In the genomic region with DNA sequence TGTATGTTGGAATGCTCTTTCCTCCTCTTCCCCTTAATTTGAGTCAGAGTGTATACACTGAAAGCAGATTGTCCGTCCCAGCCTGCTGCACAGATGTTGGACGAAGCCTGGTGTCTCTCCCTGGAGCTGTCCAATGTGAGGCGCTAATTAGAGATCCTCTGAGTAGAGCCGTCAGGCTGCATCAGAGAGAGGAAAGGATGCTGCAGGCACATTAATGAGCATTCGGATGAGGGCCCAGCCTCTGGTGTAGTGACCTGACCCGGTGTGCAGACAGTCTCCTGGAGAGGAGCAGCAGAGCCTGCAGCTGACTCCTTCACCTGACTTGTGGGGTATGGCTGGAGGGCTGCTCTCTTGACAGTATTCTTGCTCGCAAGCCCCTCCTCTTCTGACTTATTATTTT, we compare ENCODE assay signal across 19 mouse cellular contexts.
DNase-seq lines count a peak whose midpoint lies in the region; ATAC-seq and TF ChIP-seq lines count a peak whose summit lies in the region.
"Had no signal": no experiment of that assay in that cellular context is flagged by ENCODE, and none has a peak within 500 bp of the region (broad histone marks: within the 10 kb centered on the region; RNA-seq: fewer than 3 reads in every experiment).

No protein-coding gene starts in this region.

- DNase-seq in testis, postnatal 10 days (ENCODE audit: low spot score) = peak; percentile 32
- no peak for DNase-seq in testis, postnatal 14 days (ENCODE audit: low spot score)
- DNase-seq in midbrain, embryonic 14.5 days = peak; percentile 44
- DNase-seq in liver = no peak
- DNase-seq: adrenal gland, postnatal 10 days; B cell, adult 2 months; cerebellum, adult 8-10 months; gastrocnemius, postnatal 10 days; kidney, postnatal 10 days had no signal

- H3K9ac ChIP-seq in forebrain, embryonic 13.5 days = no peak overlapping the region
- no peak overlapping the region for H3K9ac ChIP-seq in forebrain, embryonic 15.5 days (replicated peaks)
- no peak overlapping the region for H3K9ac ChIP-seq in midbrain, embryonic 14.5 days (replicated peaks; ENCODE audit: low read length)
- no peak overlapping the region for H3K9ac ChIP-seq in intestine, postnatal 0 days (ENCODE audit: low read depth, low read length)
- H3K9ac ChIP-seq: embryonic facial prominence, embryonic 15.5 days; limb, embryonic 12.5 days; liver, embryonic 14.5 days; neural tube, embryonic 13.5 days had no signal

- peaks cover 7% of the 10 kb centered on the region for H3K4me1 ChIP-seq in forebrain, embryonic 13.5 days
- no peaks in the 10 kb centered on the region for H3K4me1 ChIP-seq in forebrain, embryonic 15.5 days
- H3K4me1 ChIP-seq in midbrain, embryonic 14.5 days (ENCODE audit: control insufficient read depth, insufficient read depth, low read length) = peaks cover 6% of the 10 kb centered on the region; the same call in 1 of the 2 replicates
- H3K4me1 ChIP-seq in intestine, postnatal 0 days (replicated peaks; ENCODE audit: control insufficient read depth, insufficient read depth, low read length) = no peaks in the 10 kb centered on the region
- H3K4me1 ChIP-seq: embryonic facial prominence, embryonic 15.5 days; heart, embryonic 10.5 days; limb, embryonic 12.5 days; neural tube, embryonic 13.5 days had no signal

- WGBS in forebrain, embryonic 13.5 days = 50% methylated on average over 7 of the region's 7 CpGs
- WGBS in forebrain, embryonic 15.5 days = 43% methylated on average over 7 of the region's 7 CpGs
- WGBS in midbrain, embryonic 14.5 days = 42% methylated on average over 7 of the region's 7 CpGs
- 65% methylated on average over 7 of the region's 7 CpGs for WGBS in intestine, postnatal 0 days

- no peak for TF ChIP-seq CTCF in intestine, postnatal 0 days (IDR thresholded peaks at IDR 0.05; ENCODE audit: low read depth)

- H3K27me3 ChIP-seq in forebrain, embryonic 13.5 days = no peaks in the 10 kb centered on the region
- no peaks in the 10 kb centered on the region for H3K27me3 ChIP-seq in forebrain, embryonic 15.5 days
- H3K27me3 ChIP-seq in midbrain, embryonic 14.5 days (ENCODE audit: control insufficient read depth, insufficient read depth, low read length) = no peaks in the 10 kb centered on the region
- no peaks in the 10 kb centered on the region for H3K27me3 ChIP-seq in intestine, postnatal 0 days (replicated peaks; ENCODE audit: control insufficient read depth, insufficient read depth, low read length)
- H3K27me3 ChIP-seq: embryonic facial prominence, embryonic 15.5 days; limb, embryonic 12.5 days; neural tube, embryonic 13.5 days had no signal

- peak; percentile 58; the same call in 1 of the 2 replicates for ATAC-seq in forebrain, embryonic 13.5 days
- ATAC-seq in forebrain, embryonic 15.5 days (replicated peaks) = no peak
- peak; percentile 40; the same call in 1 of the 2 replicates for ATAC-seq in midbrain, embryonic 14.5 days (ENCODE audit: low FRiP score, low TSS enrichment)
- ATAC-seq in intestine, postnatal 0 days = no peak
- ATAC-seq: intestine, embryonic 16.5 days had no signal

- H3K27ac ChIP-seq in forebrain, embryonic 13.5 days = no peak overlapping the region
- H3K27ac ChIP-seq in forebrain, embryonic 15.5 days (replicated peaks) = no peak overlapping the region
- H3K27ac ChIP-seq in midbrain, embryonic 14.5 days (replicated peaks; ENCODE audit: low read depth, low read length) = peak overlapping the region; percentile 64
- no peak overlapping the region for H3K27ac ChIP-seq in intestine, postnatal 0 days (ENCODE audit: low read depth, low read length)
- H3K27ac ChIP-seq: embryonic facial prominence, embryonic 15.5 days; heart, embryonic 10.5 days; limb, embryonic 12.5 days; liver, embryonic 14.5 days; neural tube, embryonic 13.5 days; stomach, postnatal 0 days had no signal

- H3K4me2 ChIP-seq in forebrain, embryonic 13.5 days = no peak overlapping the region
- no peak overlapping the region for H3K4me2 ChIP-seq in forebrain, embryonic 15.5 days (replicated peaks)
- no peak overlapping the region for H3K4me2 ChIP-seq in midbrain, embryonic 14.5 days (ENCODE audit: low read length)
- H3K4me2 ChIP-seq in intestine, postnatal 0 days (replicated peaks; ENCODE audit: low read depth) = no peak overlapping the region
- H3K4me2 ChIP-seq: embryonic facial prominence, embryonic 15.5 days; limb, embryonic 12.5 days; neural tube, embryonic 13.5 days had no signal

- H3K9me3 ChIP-seq in forebrain, embryonic 13.5 days (replicated peaks) = no peaks in the 10 kb centered on the region
- no peaks in the 10 kb centered on the region for H3K9me3 ChIP-seq in forebrain, embryonic 15.5 days
- no peaks in the 10 kb centered on the region for H3K9me3 ChIP-seq in midbrain, embryonic 14.5 days (ENCODE audit: control insufficient read depth, low read length)
- no peaks in the 10 kb centered on the region for H3K9me3 ChIP-seq in intestine, postnatal 0 days (ENCODE audit: control insufficient read depth)
- H3K9me3 ChIP-seq: embryonic facial prominence, embryonic 15.5 days; heart, embryonic 10.5 days; limb, embryonic 12.5 days; neural tube, embryonic 13.5 days had no signal

- H3K36me3 ChIP-seq in forebrain, embryonic 13.5 days (ENCODE audit: poor library complexity, severe bottlenecking) = no peaks in the 10 kb centered on the region
- no peaks in the 10 kb centered on the region for H3K36me3 ChIP-seq in forebrain, embryonic 15.5 days
- H3K36me3 ChIP-seq in midbrain, embryonic 14.5 days (ENCODE audit: control insufficient read depth, insufficient read depth, low read length) = no peaks in the 10 kb centered on the region
- no peaks in the 10 kb centered on the region for H3K36me3 ChIP-seq in intestine, postnatal 0 days (ENCODE audit: control insufficient read depth, insufficient read depth)
- H3K36me3 ChIP-seq: embryonic facial prominence, embryonic 15.5 days; heart, embryonic 10.5 days; limb, embryonic 12.5 days; neural tube, embryonic 13.5 days had no signal

- no peak overlapping the region for H3K4me3 ChIP-seq in forebrain, embryonic 13.5 days
- H3K4me3 ChIP-seq in forebrain, embryonic 15.5 days = no peak overlapping the region
- H3K4me3 ChIP-seq in midbrain, embryonic 14.5 days (replicated peaks; ENCODE audit: low read depth, low read length) = no peak overlapping the region
- no peak overlapping the region for H3K4me3 ChIP-seq in intestine, postnatal 0 days (ENCODE audit: low read depth, low read length)
- H3K4me3 ChIP-seq: embryonic facial prominence, embryonic 15.5 days; heart, embryonic 10.5 days; limb, embryonic 12.5 days; neural tube, embryonic 13.5 days had no signal

Comparison
In these comparisons a context has a peak if more than half of its experiments do, and no peak if none do; other contexts are left out.
1. ATAC-seq: peak in forebrain, embryonic 13.5 days (single experiment) and midbrain, embryonic 14.5 days (single experiment); none in forebrain, embryonic 15.5 days (single experiment) and intestine, postnatal 0 days (single experiment).
2. DNase-seq: peak in testis, postnatal 10 days (single experiment) and midbrain, embryonic 14.5 days (single experiment); none in testis, postnatal 14 days (single experiment) and liver (single experiment).